Mouse (Mus musculus) brain, adult 10 weeks (tissue): ENCODE measurements around the gene Luzp1. TPM values are rescaled to one million over a fixed set of nuclear protein-coding genes. Genes with fewer than 3 reads are reported as not detected.

Source experiments
- polyA plus RNA-seq: library from polyadenylated mRNA; stranded (reverse); fragments of 350-450 nt; fragmentation: Illumina TruSeq; extraction: RNeasy Lipid Tissue Mini Kit (QIAGEN cat#74804); gene quantifications from one replicate; pipeline ENCODE4 v1.2.3, GENCODE M21; 2015; ENCODE audit warnings: low read depth, low replicate concordance

The Luzp1 gene
- 41.1 TPM for polyA plus RNA-seq

GRCm38 (mm10) chr4:136469371-136469903, at the start of gene Luzp1:
Luzp1 (plus strand) TSS chr4:136469761.

GRCm38 (mm10) chr4:136423224-136423623, 46.3 kb upstream of the Luzp1 start, which contains the start of gene Htr1d:
Htr1d (plus strand) TSS chr4:136423524.

GRCm38 (mm10) chr4:136462086-136462838, 7.3 kb upstream of the Luzp1 start, which contains the start of gene 6030445D17Rik:
6030445D17Rik (plus strand) TSS chr4:136462250.

GRCm38 (mm10) chr4:136602568-136602967, 133.0 kb downstream of the Luzp1 start, which contains the start of gene Kdm1a:
Kdm1a (minus strand) TSS chr4:136602723.

Other genes with a start within 250 kb of the Luzp1 start
- gene Tcea3, start 222.0 kb upstream of the Luzp1 start, polyA plus RNA-seq: 1.1 TPM
- 30.4 TPM for gene Zfp46, start 185.1 kb upstream of the Luzp1 start, polyA plus RNA-seq
- 74.6 TPM for gene Hnrnpr, start 158.8 kb upstream of the Luzp1 start, polyA plus RNA-seq
- 2.3 TPM for gene Htr1d, start 46.2 kb upstream of the Luzp1 start, polyA plus RNA-seq
- gene 6030445D17Rik, start 7.5 kb upstream of the Luzp1 start, polyA plus RNA-seq: 0.34 TPM
- gene Kdm1a, start 133.0 kb downstream of the Luzp1 start, polyA plus RNA-seq: 64.0 TPM
- gene Tex46, start 140.7 kb downstream of the Luzp1 start, polyA plus RNA-seq: not detected
- not detected for gene Lactbl1, start 152.9 kb downstream of the Luzp1 start, polyA plus RNA-seq